Mouse (Mus musculus): ENCODE measurements around the gene Ube2m. TPM values are rescaled to one million over a fixed set of nuclear protein-coding genes. Genes with fewer than 3 reads are reported as not detected.

The Ube2m gene
- polyA plus RNA-seq, 1 experiment: 171 TPM

- H3K4me1 ChIP-seq (ENCODE audit: control insufficient read depth, insufficient read depth, low read length): peaks cover 13% of the 10 kb centered on the region
- TF ChIP-seq CTCF (IDR thresholded peaks at IDR 0.05; ENCODE audit: low read depth, low read length) (no peak), POLR2A (IDR thresholded peaks at IDR 0.05; ENCODE audit: borderline replicate concordance, low read depth, low read length) (0 out of 2 replicates have a peak, but pooled peaks have one; percentile 15)
- H3K27ac ChIP-seq (ENCODE audit: insufficient read depth, low read depth, low read length): peak overlapping the region; percentile 92
- peak overlapping the region; percentile 77 for H3K4me3 ChIP-seq (ENCODE audit: insufficient read depth, low read length)
These were observed 15.1 kb downstream of the Ube2m start for GRCm38 (mm10) chr7:13022773-13023535.

- no peak for TF ChIP-seq POLR2A (IDR thresholded peaks at IDR 0.05; ENCODE audit: borderline replicate concordance, low read depth, low read length)
- no peak for TF ChIP-seq CTCF (IDR thresholded peaks at IDR 0.05; ENCODE audit: low read depth, low read length)
- Histone ChIP-seq H3K27ac (ENCODE audit: insufficient read depth, low read depth, low read length) (no peak overlapping the region), H3K4me3 (ENCODE audit: insufficient read depth, low read length) (no peak overlapping the region), H3K4me1 (ENCODE audit: control insufficient read depth, insufficient read depth, low read length) (peaks cover 7% of the 10 kb centered on the region)
These were observed 22.9 kb downstream of the Ube2m start for GRCm38 (mm10) chr7:13015217-13015616.

- Histone ChIP-seq H3K4me1 (ENCODE audit: control insufficient read depth, insufficient read depth, low read length) (peaks cover 7% of the 10 kb centered on the region), H3K27ac (ENCODE audit: insufficient read depth, low read depth, low read length) (no peak overlapping the region), H3K4me3 (ENCODE audit: insufficient read depth, low read length) (no peak overlapping the region)
- TF ChIP-seq POLR2A (IDR thresholded peaks at IDR 0.05; ENCODE audit: borderline replicate concordance, low read depth, low read length): no peak
- TF ChIP-seq CTCF (IDR thresholded peaks at IDR 0.05; ENCODE audit: low read depth, low read length): no peak
These were observed 23.7 kb downstream of the Ube2m start for GRCm38 (mm10) chr7:13014275-13014839.

- Histone ChIP-seq H3K4me1 (ENCODE audit: control insufficient read depth, insufficient read depth, low read length) (peaks cover 8% of the 10 kb centered on the region), H3K27ac (ENCODE audit: insufficient read depth, low read depth, low read length) (no peak overlapping the region), H3K4me3 (ENCODE audit: insufficient read depth, low read length) (no peak overlapping the region)
- TF ChIP-seq POLR2A (IDR thresholded peaks at IDR 0.05; ENCODE audit: borderline replicate concordance, low read depth, low read length) (no peak), CTCF (IDR thresholded peaks at IDR 0.05; ENCODE audit: low read depth, low read length) (no peak)
These were observed 24.4 kb downstream of the Ube2m start for GRCm38 (mm10) chr7:13013671-13014070.

- Histone ChIP-seq H3K4me1 (ENCODE audit: control insufficient read depth, insufficient read depth, low read length) (peaks cover 11% of the 10 kb centered on the region), H3K27ac (ENCODE audit: insufficient read depth, low read depth, low read length) (peak within 1 kb of the TSS; percentile 88), H3K4me3 (ENCODE audit: insufficient read depth, low read length) (peak within 1 kb of the TSS; percentile 94)
- TF ChIP-seq POLR2A (IDR thresholded peaks at IDR 0.05; ENCODE audit: borderline replicate concordance, low read depth, low read length) (no peak), CTCF (IDR thresholded peaks at IDR 0.05; ENCODE audit: low read depth, low read length) (no peak)
These were observed 27.8 kb downstream of the Ube2m start, which contains the start of gene Zbtb45 for GRCm38 (mm10) chr7:13010005-13010908. TSS of gene Zbtb45 (minus strand) at chr7:13010034.

- Histone ChIP-seq H3K4me1 (ENCODE audit: control insufficient read depth, insufficient read depth, low read length) (peaks cover 11% of the 10 kb centered on the region), H3K27ac (ENCODE audit: insufficient read depth, low read depth, low read length) (peak overlapping the region; percentile 88), H3K4me3 (ENCODE audit: insufficient read depth, low read length) (peak overlapping the region; percentile 94)
- TF ChIP-seq CTCF (IDR thresholded peaks at IDR 0.05; ENCODE audit: low read depth, low read length) (peak; percentile 98), POLR2A (IDR thresholded peaks at IDR 0.05; ENCODE audit: borderline replicate concordance, low read depth, low read length) (no peak)
These were observed 28.7 kb downstream of the Ube2m start for GRCm38 (mm10) chr7:13009143-13010004.

- H3K27ac ChIP-seq (ENCODE audit: insufficient read depth, low read depth, low read length): no peak overlapping the region
- no peak overlapping the region for H3K4me3 ChIP-seq (ENCODE audit: insufficient read depth, low read length)
- peaks cover 11% of the 10 kb centered on the region for H3K4me1 ChIP-seq (ENCODE audit: control insufficient read depth, insufficient read depth, low read length)
- TF ChIP-seq POLR2A (IDR thresholded peaks at IDR 0.05; ENCODE audit: borderline replicate concordance, low read depth, low read length) (no peak), CTCF (IDR thresholded peaks at IDR 0.05; ENCODE audit: low read depth, low read length) (no peak)
These were observed 30.6 kb downstream of the Ube2m start for GRCm38 (mm10) chr7:13007341-13008092.

GRCm38 (mm10) chr7:13006531-13006930 is 31.5 kb downstream of the Ube2m start:
- Histone ChIP-seq H3K27ac (ENCODE audit: insufficient read depth, low read depth, low read length) (no peak overlapping the region), H3K4me1 (ENCODE audit: control insufficient read depth, insufficient read depth, low read length) (peaks cover 11% of the 10 kb centered on the region), H3K4me3 (ENCODE audit: insufficient read depth, low read length) (no peak overlapping the region)
- no peak for TF ChIP-seq CTCF (IDR thresholded peaks at IDR 0.05; ENCODE audit: low read depth, low read length)

Measured in bone marrow macrophage, adult 2 months (primary cell).